Mouse (Mus musculus): ENCODE results near the gene Plekhn1. TPM values are rescaled to one million over a fixed set of nuclear protein-coding genes. Genes with fewer than 3 reads are reported as not detected.

Plekhn1 gene
- total RNA-seq, 2 experiments from 2014 or later, result 34.8 to 36.3 TPM

- intact Hi-C loops (cut with DNase I), result no loop called here
- DNase-seq (ENCODE audit: low spot score in 2 of 2), result peak in 1 of 2 experiments; percentile 28
Observed at GRCm38 (mm10) chr4:156192421-156193199, 42.0 kb downstream of the Plekhn1 start.

GRCm38 (mm10) chr4:156188811-156189323 lies 45.8 kb downstream of the Plekhn1 start:
- intact Hi-C loops (cut with DNase I), result no loop called here
- DNase-seq (ENCODE audit: low spot score in 2 of 2), result peak in 1 of 2 experiments; percentile 34

DNA sequence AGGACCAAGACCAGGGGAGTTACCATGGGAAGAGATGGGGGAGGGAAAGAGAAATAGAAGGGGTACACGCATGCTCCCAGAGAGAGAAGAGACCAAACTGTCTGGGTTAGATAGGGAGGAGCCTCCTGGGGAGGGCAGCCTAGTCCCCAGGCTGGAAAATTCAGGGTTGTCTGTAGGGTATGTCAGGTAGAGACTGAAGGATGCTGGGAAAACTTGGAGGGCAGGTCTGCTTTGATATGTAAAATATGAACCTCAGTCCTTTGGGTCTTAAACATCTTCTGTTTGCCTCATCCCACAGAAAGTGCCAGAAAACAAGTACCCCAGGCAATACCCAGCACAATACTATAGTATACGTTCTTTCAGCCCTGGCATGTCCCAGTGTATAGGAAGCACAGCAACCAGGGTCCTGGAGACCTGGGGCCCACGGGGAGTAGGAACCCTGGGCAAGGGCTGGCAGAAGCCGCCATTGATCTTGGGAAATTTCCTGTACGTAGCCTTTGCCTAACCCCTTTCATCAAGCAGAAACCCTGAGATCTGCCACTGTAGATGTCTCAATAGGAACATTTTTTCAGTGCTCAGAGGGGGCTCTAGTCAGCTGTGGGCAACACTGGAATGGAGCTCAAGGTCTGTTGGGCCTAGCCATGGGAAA lies 46.4 kb downstream of the Plekhn1 start:
- no peak for DNase-seq (ENCODE audit: low spot score in 2 of 2)
- intact Hi-C loops (cut with DNase I), result no loop called here

- peak in 1 of 2 experiments; percentile 69 for DNase-seq (ENCODE audit: low spot score in 2 of 2)
- intact Hi-C loops (cut with DNase I), result no loop called here
Observed at GRCm38 (mm10) chr4:156185950-156186850, 48.5 kb downstream of the Plekhn1 start.

DNA sequence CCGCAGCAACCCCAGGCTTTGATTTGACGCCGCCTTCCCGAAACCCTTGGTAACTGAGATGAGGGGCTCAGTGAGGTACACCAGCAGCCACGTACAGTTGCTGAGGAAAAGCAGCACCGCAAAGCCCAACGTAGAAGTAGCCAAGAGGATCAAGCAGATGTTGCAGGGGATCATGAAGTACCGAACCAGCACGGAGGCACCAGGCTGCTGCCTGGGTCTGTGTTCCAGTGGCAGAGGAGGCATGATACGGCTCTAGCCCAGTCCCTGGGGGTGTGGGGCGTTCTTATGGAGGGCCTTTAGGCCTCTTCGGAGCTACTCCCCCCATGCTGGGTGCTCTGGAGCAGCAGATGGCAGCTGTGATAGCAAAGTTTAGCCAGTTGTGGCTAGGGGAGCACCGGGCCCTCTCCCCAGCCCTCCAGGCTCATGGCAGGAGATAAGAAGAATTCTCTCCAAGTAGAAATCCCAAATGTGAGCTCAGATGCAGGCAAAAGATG lies 49.2 kb downstream of the Plekhn1 start:
- DNase-seq (ENCODE audit: low spot score in 2 of 2), result peak in 1 of 2 experiments; percentile 24
- intact Hi-C loops (cut with DNase I), result no loop called here

GRCm38 (mm10) chr4:156184291-156184954 lies 50.2 kb downstream of the Plekhn1 start:
- no peak for DNase-seq (ENCODE audit: low spot score in 2 of 2)
- intact Hi-C loops (cut with DNase I), result no loop called here

- intact Hi-C loops (cut with DNase I), result no loop called here
- no peak for DNase-seq (ENCODE audit: low spot score in 2 of 2)
Observed at GRCm38 (mm10) chr4:156183747-156184146, 50.9 kb downstream of the Plekhn1 start.

DNA sequence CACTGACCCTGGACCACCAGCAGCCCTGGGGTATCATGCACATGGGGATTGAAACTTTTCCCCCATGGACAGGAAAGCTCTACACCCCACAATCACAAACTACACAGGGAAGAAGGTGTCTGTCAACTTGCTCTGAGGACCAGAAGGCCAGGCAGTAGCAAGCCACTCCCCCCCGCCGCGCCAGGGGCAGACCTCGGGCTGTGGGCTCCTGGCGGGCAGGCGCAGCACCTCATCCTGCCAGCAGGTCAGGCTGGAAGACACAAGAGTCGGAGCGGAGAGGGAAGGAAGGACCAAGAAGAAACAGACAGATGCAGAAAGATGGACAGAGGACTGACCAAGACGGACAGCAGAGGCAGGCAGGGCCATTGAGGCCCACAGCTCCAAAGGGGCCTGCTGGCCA lies 57.0 kb downstream of the Plekhn1 start:
- intact Hi-C loops (cut with DNase I), result no loop called here
- no peak for DNase-seq (ENCODE audit: low spot score in 2 of 2)

- no peak for DNase-seq (ENCODE audit: low spot score in 2 of 2)
Observed at GRCm38 (mm10) chr4:156171828-156172227, 62.8 kb downstream of the Plekhn1 start.

More at GRCm38 (mm10) chr4:156171828-156172227, 62.8 kb downstream of the Plekhn1 start:
- intact Hi-C loops (cut with DNase I), result no loop called here

Small RNAs within 50 kb of the gene (microRNA-seq; reads per million reads assigned to microRNA genes)
- gene Mir7658, result 3.0 to 4.0 reads per million in 2 experiments

Other genes with a start within 250 kb of the Plekhn1 start
- 10 to 100 TPM in 1 of 2 experiments, 1 to 10 TPM in 1; 9.6 to 10.6 TPM for gene B3galt6, start 242.2 kb downstream of the Plekhn1 start, total RNA-seq (2021)
- gene Sdf4, start 242.0 kb downstream of the Plekhn1 start, total RNA-seq (2021), result 100 to 1,000 TPM; 150 to 157 TPM
- gene Tnfrsf4, start 221.0 kb downstream of the Plekhn1 start, total RNA-seq (2021), result 1 to 10 TPM in 1 of 2 experiments, under 1 TPM in 1; 0.66 to 1.2 TPM
- gene Tnfrsf18, start 208.7 kb downstream of the Plekhn1 start, total RNA-seq (2021), result under 1 TPM in 1 of 2 experiments, not detected in 1; 0.32 TPM
- gene Ttll10, start 175.4 kb downstream of the Plekhn1 start, total RNA-seq (2021), result not detected
- gene 9430015G10Rik, start 124.9 kb downstream of the Plekhn1 start, total RNA-seq (2021), result 10 to 100 TPM; 28.0 to 28.1 TPM
- under 1 TPM; 0.31 to 0.66 TPM for gene Rnf223, start 104.3 kb downstream of the Plekhn1 start, total RNA-seq (2021)
- gene Agrn, start 37.4 kb downstream of the Plekhn1 start, total RNA-seq (2021), result 100 to 1,000 TPM; 184 to 198 TPM
- gene Isg15, start 34.0 kb downstream of the Plekhn1 start, total RNA-seq (2021), result under 1 TPM in 1 of 2 experiments, not detected in 1; 0.66 TPM
- gene AW011738, start 31.6 kb downstream of the Plekhn1 start, total RNA-seq (2021), result 1 to 10 TPM; 4.0 to 5.0 TPM
- under 1 TPM; 0.20 to 0.66 TPM for gene Perm1, start 19.0 kb downstream of the Plekhn1 start, total RNA-seq (2021)
- gene Noc2l, start 1.2 kb upstream of the Plekhn1 start, total RNA-seq (2021), result 10 to 100 TPM; 60.3 to 61.4 TPM
- gene Samd11, start 20.8 kb upstream of the Plekhn1 start, total RNA-seq (2021), result 1 to 10 TPM; 3.9 to 4.5 TPM
- gene Vmn2r-ps159, start 96.2 kb upstream of the Plekhn1 start, total RNA-seq (2021), result not detected